In genomic region chr10:77682994-77683393, GRCm38 (mm10) we compare ENCODE assay signal across 24 mouse cellular contexts. TPM values are rescaled to one million over a fixed set of nuclear protein-coding genes. Genes with fewer than 3 reads are reported as not detected.
DNase-seq lines count a peak whose midpoint lies in the region; ATAC-seq lines count a peak whose summit lies in the region.
"Had no signal": no experiment of that assay in that cellular context is flagged by ENCODE, and none has a peak within 500 bp of the region (broad histone marks: within the 10 kb centered on the region; RNA-seq: fewer than 3 reads in every experiment).

No protein-coding gene starts in this region.

- no peak for DNase-seq in frontal cortex, postnatal 14 days (ENCODE audit: low spot score in 2 of 2)
- DNase-seq in left cerebral cortex, postnatal 36 days (ENCODE audit: low spot score in 2 of 2): peak; percentile 17 to 26
- DNase-seq in left cerebral cortex, postnatal 4 days: no peak
- DNase-seq in right cerebral cortex, postnatal 25 days: peak; percentile 30
- no peak for DNase-seq in right cerebral cortex, postnatal 4 days
- DNase-seq: adrenal gland, postnatal 10 days; adrenal gland, postnatal 36 days; cerebellum, adult 11 months; cerebellum, adult 2 months; cerebellum, adult 9-11 months; cerebellum, postnatal 25 days; forebrain, postnatal 0 days; gastrocnemius, postnatal 25 days; heart, adult 18-20 months; heart, postnatal 10 days; heart, postnatal 36 days had no signal

- intact Hi-C loops in left cerebral cortex, postnatal 36 days (cut with DNase I): no loop called here
- intact Hi-C loops in left cerebral cortex, postnatal 4 days (cut with DNase I): no loop called here

- peak; percentile 94 for ATAC-seq in frontal cortex, adult (ENCODE audit: low TSS enrichment)
- ATAC-seq: forebrain, embryonic 14.5 days; forebrain, postnatal 0 days; hindbrain, embryonic 16.5 days; Patski had no signal

RNA-seq across cellular contexts. Expression of gene Tspear, which starts 3.4 kb away (rescaled TPM):
- total RNA-seq in left cerebral cortex, postnatal 36 days (2021): under 1 TPM in 1 of 2 experiments, not detected in 1; 0.25 TPM
- not detected for total RNA-seq in left cerebral cortex, postnatal 4 days (2021)
- total RNA-seq: gastrocnemius, adult 8-10 months; gastrocnemius, postnatal 25 days; heart, adult 18-20 months; heart, postnatal 10 days; heart, postnatal 36 days had no signal

RNA-seq across cellular contexts. Expression of gene Gm19402, which starts 7.6 kb away (rescaled TPM):
- total RNA-seq in left cerebral cortex, postnatal 36 days (2021): not detected
- total RNA-seq in left cerebral cortex, postnatal 4 days (2021): not detected
- total RNA-seq: adrenal gland, adult 18-20 months; adrenal gland, postnatal 10 days; adrenal gland, postnatal 36 days; common myeloid progenitor, adult 5-6 weeks; ES-E14; forebrain, postnatal 0 days; gastrocnemius, adult 8-10 months; gastrocnemius, postnatal 25 days; heart, adult 18-20 months; heart, postnatal 10 days; heart, postnatal 36 days had no signal

RNA-seq across cellular contexts. Expression of gene Gm9508, which starts 14.0 kb away (rescaled TPM):
- not detected for total RNA-seq in left cerebral cortex, postnatal 36 days (2021)
- not detected for total RNA-seq in left cerebral cortex, postnatal 4 days (2021)
- total RNA-seq: adrenal gland, adult 18-20 months; adrenal gland, postnatal 10 days; adrenal gland, postnatal 36 days; common myeloid progenitor, adult 5-6 weeks; ES-E14; forebrain, postnatal 0 days; gastrocnemius, adult 8-10 months; gastrocnemius, postnatal 25 days; heart, adult 18-20 months; heart, postnatal 10 days; heart, postnatal 36 days had no signal

RNA-seq across cellular contexts. Expression of gene Gm10272, which starts 23.4 kb away (rescaled TPM):
- total RNA-seq in left cerebral cortex, postnatal 36 days (2021): not detected
- not detected for total RNA-seq in left cerebral cortex, postnatal 4 days (2021)
- total RNA-seq: adrenal gland, adult 18-20 months; adrenal gland, postnatal 10 days; adrenal gland, postnatal 36 days; common myeloid progenitor, adult 5-6 weeks; ES-E14; forebrain, postnatal 0 days; gastrocnemius, adult 8-10 months; gastrocnemius, postnatal 25 days; heart, adult 18-20 months; heart, postnatal 10 days; heart, postnatal 36 days had no signal

RNA-seq across cellular contexts. Expression of gene Gm10024, which starts 28.3 kb away (rescaled TPM):
- not detected for total RNA-seq in left cerebral cortex, postnatal 36 days (2021)
- not detected for total RNA-seq in left cerebral cortex, postnatal 4 days (2021)
- total RNA-seq: adrenal gland, adult 18-20 months; adrenal gland, postnatal 10 days; adrenal gland, postnatal 36 days; common myeloid progenitor, adult 5-6 weeks; ES-E14; forebrain, postnatal 0 days; gastrocnemius, adult 8-10 months; gastrocnemius, postnatal 25 days; heart, adult 18-20 months; heart, postnatal 10 days; heart, postnatal 36 days had no signal

Comparison
In these comparisons a context has a peak if more than half of its experiments do, and no peak if none do; other contexts are left out.
1. DNase-seq: peak in left cerebral cortex, postnatal 36 days (2 of 2) and right cerebral cortex, postnatal 25 days (single experiment); none in frontal cortex, postnatal 14 days (0 of 2), left cerebral cortex, postnatal 4 days (single experiment) and right cerebral cortex, postnatal 4 days (single experiment).